Mouse (Mus musculus) kidney, postnatal 25 days (tissue): ENCODE data around the gene Trim44.

Experiments used
- DNase-seq, 2 experiments: peaks; one replicate each; pipeline ENCODE4 v3.0.0; 2021; ENCODE audit warnings: mixed read lengths in 2 of 2

Gene Trim44

DNA sequence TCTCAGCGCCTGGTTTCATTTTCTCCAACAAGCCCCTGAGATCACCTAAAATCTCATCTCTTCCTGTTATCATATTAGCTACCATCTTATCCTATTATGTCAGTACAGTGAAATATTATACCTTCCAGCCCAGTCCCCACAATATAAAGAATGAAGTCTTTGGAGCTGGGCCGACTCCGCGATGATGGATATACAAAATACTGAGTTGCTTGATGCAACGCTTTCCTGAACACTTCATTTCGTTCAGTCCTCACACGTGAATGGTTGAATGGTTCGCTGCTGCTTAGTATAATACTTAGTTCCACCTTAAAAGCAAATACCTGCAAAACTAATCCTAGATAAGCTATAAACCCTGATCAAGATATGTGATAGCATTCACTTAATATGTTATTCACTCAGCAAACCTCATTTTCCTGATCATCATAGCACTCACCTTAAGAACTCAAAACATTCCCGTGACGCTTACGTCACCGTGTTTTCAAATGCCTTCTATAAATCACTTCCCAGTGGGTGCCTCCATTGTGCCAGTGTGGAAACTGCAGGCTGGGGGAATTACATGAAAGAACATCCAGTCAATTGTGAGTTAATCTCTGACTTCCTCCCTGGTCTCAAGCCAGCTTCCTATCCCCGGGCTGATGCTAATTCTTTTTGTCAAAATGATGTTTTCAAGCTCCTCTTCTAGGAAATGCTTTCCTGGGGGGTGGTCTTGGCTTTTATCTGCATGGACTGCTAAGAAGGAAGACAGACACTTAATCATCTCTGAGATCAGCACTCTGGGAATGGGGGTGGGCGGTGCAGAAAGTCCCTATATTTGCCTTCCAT is at the start of gene Trim44:
Trim44 (minus strand) TSS at position 466 of the 822 bp plus-strand sequence.
- DNase-seq = peak in 1 of 2 experiments; percentile 41

- no peak for DNase-seq
Measured at GRCm38 (mm10) chr2:102455126-102455525, 47.5 kb upstream of the Trim44 start.

DNA sequence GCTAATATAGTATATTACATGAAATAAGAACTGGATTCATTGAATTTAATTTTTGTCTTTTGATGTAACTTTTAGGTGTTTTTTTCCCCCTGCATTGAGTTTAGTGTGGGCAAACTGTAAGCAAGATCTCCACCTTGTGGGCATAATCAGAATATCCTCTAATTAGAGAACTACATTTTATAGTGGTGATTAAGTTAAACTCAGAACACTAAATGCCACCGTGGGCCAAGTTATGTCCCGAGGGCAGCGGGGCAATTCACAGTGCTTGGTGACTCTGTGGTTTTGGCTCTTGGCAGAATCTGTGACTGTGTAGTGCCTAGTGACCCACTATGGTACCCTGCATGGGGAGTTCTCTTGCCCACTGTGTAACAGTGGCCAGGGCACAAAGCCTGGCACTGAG is 45.8 kb upstream of the Trim44 start:
- peak in 1 of 2 experiments; percentile 10 for DNase-seq

DNA sequence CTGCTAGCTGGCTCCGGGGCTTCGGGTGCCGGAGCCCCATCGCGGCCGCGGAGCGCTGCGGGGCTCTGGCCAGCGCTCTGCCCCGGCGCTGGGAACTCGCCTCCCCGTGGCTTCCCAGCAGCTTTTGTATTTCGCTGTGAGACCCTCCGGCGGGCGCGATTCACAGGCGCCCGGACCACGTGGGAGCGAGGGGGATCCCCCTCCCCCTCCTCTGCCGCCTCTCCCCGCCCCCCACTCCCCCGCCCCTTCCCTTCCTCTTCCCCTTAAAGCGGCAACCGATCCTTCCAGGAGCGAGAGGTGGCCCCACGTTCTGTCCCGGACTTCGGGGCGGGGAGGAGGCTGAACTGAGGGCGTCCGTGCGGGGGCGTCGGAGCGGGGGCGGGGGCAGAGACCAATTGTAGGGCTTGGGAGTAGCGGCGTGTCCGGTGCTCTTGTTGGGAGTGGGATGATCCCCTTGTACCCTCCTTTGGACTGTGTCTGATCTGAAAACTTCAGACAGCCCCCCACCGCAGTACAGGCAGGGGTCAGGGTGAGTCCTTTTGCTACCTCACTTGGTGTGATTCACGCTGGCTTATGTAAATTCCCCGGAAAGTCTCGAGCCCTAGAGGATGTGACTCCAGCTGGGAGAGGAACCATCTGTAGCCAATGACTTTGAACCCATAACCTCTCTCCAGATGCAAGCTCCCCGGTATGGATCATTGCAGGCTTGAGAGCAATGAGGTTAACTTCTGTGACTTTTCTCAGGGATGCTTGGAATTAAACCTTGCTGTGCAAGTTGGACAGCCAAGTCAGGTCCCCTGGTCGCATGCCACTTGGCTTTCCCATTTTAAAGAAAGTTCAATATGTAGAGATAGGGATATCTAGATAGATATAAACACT is 44.3 kb upstream of the Trim44 start, which contains the start of gene Fjx1:
Fjx1 (minus strand) TSS at position 829 of the 879 bp plus-strand sequence.
- DNase-seq = peak in 1 of 2 experiments; percentile 22

DNA sequence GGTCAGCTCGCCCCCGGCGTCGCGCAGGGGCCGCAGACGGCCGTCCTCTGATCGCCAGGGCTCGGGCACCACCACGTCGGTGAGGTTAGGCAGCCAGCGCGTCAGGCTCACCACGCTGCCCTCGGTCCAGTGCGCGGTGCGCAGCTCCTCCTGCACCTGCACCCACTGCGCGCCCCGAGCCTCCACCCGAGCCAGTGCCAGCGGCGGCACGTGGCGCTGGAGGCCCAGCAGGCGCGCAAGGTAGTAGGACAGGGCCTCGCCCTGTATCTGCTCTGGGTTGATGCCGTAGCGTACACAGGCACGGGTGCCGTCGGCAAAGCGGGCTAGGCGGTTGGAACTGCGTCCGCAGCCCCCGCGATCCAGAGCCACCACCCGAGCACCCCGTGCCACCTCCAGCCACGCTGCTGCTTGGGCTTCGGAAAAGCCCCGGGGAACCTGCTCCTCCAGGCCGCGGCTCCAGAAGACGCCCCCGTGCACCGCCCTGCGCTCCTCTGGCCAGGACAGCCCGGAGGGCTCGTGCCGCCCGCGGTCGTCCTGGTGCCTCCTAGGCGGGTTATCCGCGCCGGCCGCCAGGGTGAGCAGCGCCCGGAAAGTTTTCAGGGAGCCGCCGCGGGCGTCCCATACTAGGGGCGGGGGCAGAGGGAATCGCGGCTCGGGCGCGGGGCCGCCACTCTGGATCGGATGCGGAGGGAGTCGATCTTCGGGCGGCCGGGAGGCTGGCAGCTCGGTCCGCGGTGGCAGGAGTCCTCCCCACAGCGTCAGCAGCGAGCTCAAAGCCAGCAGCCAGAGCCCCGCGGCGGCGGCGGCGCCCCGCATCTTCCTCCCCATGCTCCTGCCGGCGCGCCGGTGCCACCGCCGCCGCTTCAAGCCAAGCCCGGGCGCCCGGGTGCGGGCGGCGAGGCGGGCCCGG is 43.4 kb upstream of the Trim44 start:
- peak; percentile 50 to 75 for DNase-seq

- peak; percentile 75 to 84 for DNase-seq
Measured at GRCm38 (mm10) chr2:102450248-102450760, 42.7 kb upstream of the Trim44 start.

- peak in 1 of 2 experiments; percentile 37 for DNase-seq
Measured at GRCm38 (mm10) chr2:102449630-102450247, 42.1 kb upstream of the Trim44 start.

DNA sequence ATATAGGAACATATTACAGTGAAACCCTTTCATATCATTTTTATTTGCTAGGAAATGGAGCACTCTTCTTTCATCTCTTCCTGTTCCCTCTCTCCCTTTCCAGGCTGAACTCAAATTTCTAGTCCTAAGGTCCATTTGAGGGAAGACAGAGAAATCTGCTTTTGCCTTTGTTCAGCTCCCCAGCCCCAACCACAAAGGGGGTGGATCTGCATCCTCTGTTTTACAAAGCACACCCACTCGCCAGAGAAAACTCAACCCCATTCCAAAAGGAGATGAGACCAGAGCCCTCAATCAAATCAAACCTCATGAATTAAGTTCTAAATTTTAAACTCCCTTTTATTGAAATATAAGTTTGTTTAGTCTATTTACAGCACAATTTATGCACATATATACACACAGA is 41.4 kb upstream of the Trim44 start:
- DNase-seq = no peak

DNA sequence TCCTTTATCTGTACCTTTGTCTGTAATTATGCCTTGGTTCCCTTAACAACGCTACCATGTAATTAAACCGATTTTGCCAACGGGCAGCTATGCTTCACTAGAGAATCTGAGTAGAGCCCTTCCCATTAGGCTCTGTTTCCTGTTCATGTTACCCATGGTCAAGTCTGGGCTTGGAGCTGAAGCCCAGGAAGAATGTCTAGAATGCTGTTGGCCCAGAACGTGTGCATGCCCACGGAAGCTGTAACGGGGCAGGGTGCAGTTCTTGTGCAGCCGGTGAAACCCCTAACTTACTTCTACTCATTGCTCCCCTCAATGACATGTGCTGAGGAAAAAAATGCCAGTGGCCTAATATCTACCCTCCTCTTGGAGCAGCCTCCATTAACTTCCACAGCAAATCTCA is 40.2 kb upstream of the Trim44 start:
- DNase-seq = no peak

GRCm38 (mm10) chr2:102446851-102447250 is 39.2 kb upstream of the Trim44 start:
- DNase-seq = no peak

DNA sequence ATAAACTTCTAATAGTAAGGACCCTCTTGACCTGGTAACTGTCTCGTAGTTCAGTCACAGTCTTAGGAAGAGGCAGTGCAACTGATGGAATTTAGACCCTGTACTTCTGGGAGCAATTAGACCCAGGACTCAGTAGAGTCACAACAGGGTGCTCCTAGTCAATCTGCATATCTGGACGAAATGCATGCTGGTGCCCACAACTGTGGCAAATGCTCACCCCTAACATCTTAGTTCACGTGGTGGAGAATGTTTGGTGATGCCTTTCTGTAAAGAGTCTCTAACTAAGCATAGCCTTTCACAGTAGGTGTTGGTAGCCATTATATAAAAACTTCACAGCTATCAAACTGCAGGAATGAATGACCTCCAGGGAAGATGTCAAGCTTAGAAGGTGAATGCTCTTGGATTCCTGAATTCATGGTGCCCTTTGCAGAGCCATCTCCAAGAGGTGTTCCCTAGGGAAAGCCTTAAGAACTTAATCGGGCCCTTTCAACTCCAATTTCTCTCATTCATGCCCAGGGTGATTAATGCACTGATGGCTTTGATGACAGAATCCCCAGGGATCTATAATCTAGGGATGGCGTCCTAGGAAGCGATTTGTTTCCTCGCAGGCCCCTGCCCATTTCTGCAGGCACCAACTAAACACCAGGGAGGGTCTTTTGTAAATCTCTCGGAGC is 29.9 kb upstream of the Trim44 start:
- DNase-seq = no peak

DNA sequence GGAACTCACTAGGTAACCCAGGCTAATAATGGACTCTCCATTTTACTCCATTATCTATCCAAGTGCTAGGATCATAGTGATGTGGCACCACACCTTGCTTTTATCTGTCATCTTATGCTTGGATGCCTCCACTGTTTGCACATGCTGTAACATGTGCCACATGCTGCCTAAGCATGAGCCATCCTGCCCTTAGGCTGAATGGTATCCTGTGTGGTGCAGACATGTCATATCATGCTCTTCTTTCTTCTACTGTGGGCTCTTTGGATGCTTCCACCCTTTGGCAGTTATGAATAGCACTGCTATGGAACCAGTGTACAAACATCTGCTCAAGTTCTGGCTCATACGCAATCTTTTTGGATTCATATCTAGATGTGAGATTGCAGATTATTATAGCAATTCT is 26.3 kb upstream of the Trim44 start:
- no peak for DNase-seq

DNA sequence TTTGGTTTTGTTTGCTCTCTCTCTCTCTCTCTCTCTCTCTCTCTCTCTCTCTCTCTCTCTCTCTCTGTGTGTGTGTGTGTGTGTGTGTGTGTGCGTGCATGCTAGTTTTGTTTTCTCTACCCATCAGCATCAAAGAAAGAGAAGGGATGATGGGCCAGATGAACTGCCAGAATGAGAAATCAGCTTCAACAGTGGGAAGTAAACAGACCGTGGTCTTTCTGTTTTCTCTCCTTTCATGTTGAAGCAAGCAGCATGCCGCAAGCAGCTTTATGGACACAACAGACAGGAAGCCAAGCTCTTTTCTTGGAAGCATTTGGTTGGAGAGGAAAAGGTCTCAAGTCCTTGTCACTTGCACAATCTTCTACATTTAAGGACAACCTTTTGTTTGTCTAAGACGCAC is 23.5 kb upstream of the Trim44 start:
- DNase-seq = no peak

DNA sequence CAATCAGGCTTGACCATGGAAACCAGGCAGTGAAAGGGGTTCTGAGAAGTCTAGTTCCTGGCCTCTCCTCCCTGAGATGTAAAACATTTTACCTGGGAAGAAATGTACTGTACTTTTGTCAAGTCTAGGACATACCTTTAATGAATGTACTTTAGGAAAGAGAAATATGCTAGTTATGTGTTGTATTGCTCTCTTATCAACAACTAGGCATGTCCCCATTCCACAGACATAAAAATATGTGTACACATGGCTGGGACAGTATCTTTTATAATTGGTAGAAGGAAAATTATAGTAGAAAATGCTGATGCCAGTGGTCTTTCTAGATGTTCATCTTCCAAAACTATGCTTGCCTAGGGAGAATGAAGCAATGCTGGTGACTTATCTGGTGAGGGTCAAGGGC is 20.3 kb upstream of the Trim44 start:
- no peak for DNase-seq

DNA sequence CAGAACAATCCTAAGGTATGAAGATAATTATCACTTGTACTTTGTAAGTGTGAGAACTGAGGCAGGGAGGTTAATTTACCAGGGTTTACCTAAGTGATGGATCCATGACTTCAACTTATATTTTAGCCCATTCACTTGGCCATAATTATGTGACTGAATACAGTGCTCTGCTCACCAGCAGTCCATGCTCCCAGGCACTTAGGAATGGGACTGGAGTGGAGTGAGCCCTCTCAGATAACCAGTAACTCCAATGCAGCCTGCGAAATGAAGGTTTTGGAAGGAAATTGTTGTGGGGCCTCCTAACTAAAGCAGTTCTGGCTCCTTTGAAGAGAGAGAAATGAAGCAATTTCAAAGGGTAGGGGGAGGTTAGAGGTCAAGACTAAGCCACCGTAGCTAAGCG is 18.8 kb upstream of the Trim44 start:
- no peak for DNase-seq

GRCm38 (mm10) chr2:102416149-102416743 is 8.6 kb upstream of the Trim44 start:
- no peak for DNase-seq

DNA sequence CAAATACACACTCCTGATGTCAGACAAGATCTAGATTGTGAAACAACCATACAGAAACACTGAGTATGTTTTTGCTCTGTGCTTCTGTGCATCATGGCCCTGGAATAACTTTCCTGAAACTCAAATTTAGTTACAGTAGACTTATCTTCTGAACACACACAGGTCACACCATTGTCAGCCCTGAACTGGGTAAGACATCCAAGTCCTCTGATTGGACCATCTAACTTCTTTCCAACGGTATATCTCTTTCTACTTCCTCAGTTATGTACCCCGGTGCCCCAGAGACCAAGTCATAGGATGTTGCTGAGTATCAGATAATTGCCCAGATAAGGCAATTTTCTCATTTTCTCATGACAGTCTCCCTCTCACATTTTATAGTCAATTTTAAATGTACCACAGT is 5.1 kb upstream of the Trim44 start:
- DNase-seq = no peak

DNA sequence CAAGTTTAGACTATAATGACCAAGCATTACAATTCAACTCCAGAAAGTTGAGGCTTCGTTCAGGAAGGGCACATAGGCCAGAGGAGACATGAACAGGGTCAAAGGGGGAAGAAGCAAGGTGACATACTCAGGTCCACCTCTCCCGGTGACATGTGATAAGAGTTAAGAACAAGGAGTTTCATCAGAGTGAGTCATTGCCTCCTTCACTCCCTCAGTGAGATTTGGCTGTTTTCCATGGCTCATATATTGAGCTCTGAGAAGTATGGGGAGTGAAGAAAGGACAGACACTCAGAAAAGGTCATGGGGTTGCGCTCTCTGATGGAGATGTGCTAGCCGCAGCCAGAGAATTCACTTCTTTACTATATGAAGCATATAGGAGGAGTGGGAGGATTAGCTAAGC is 3.0 kb upstream of the Trim44 start:
- DNase-seq = no peak

GRCm38 (mm10) chr2:102409741-102410140 is 2.1 kb upstream of the Trim44 start:
- no peak for DNase-seq

DNA sequence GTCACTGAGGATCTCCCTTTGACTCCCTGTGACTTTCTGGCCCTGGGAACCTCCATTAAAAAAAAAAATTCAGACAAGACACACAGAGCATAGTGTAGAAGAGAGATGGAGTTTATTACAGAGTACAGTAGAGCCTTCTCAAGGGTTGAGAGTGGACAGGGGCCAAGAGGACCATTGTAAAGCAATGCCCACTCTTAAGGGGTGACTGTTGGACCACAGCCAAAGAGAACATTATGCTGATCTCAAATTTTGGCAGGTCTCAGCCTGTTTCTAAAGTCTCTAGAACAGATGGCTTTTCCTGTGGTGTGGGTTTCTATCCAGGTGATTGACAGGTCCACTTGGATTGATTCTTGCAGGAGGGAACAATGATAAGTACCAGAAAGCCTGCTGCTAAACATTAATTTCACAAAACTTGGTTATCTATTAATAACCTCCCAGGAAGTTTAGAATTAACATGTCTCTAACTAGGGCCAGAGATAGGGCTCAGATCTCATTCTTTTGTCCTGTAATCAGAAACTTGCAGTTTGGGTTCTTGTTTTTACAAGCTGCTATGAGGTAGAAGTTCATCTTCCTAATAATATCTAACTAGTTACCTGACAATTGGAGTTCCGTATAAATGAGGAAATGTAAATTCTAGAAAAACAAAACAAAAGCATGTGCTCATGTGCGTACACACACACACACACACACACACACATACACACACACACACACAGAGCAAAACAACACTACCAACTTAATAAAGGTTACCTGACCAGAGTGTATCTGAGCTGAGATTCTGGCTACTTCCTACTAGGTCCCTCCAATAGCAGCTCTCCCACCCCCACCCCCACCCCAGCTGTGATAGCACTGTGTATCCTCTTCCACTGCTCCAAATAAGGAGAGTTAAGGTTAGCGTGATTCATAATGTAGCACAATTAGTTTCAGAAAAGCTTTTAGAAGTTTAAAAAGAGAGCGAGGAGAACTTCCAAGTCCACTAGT is 1.0 kb downstream of the Trim44 start:
- no peak for DNase-seq
